Comparison of ENCODE assay signal across 10 mouse cellular contexts in the genomic region with DNA sequence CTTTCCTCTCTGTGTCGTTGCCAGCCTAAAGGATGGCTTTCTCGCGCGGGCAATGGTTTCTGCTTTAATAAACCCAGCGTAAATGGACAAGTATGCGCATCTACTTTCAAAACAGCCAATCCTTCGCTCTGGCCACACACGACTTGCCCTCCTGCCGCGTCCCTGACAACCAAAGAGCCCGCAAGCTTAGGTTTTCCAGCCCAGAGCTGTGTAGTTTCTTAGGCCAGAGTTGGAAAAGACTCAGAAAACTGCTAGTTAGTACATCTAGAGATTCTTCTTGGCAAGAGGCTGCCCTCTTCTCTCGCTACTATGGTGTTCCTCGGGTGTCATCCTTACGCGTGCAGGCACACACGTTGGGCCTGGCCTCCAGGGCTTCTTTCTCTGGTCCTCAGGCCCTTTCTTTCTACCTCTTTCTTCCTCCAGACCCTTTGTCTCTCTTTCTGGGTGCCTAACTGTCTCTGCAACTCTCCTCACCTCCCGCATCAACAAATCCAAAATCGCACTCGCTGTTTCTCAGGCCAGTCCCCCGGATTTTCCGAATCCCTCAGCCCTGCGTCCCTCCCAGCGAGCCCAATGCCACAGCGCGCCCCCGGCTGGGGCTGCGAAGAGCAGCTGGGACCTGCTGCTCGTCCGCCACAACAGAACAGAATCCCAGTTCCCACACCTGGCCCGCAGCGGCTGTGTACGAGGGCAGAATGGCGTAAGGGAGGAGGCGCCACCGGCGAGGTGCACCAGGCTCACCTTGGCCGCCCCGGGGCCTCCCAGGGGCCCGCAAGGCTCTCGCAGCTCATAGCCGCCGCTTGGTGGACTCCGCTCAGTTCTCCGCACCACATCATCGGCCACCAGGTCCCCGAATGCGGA. TPM values are rescaled to one million over a fixed set of nuclear protein-coding genes. Genes with fewer than 3 reads are reported as not detected.
A peak's percentile ranks its signal among the peaks of the same experiment; 100 is the strongest.
DNase-seq lines count a peak whose midpoint lies in the region; ATAC-seq and TF ChIP-seq lines count a peak whose summit lies in the region.
"Had no signal": no experiment of that assay in that cellular context is flagged by ENCODE, and none has a peak within 500 bp of the region (broad histone marks: within the 10 kb centered on the region; RNA-seq: fewer than 3 reads in every experiment).

No protein-coding gene starts in this region.

- peak overlapping the region; percentile 17 for H3K4me3 ChIP-seq in limb, embryonic 11.5 days (ENCODE audit: low read depth, low read length)
- H3K4me3 ChIP-seq in layer of hippocampus, adult 2 months = no peak overlapping the region
- H3K4me3 ChIP-seq: erythroblast, embryonic 14.5 days had no signal

- H3K27ac ChIP-seq in limb, embryonic 11.5 days (replicated peaks; ENCODE audit: low read depth, low read length) = no peak overlapping the region
- no peak overlapping the region for H3K27ac ChIP-seq in layer of hippocampus, adult 2 months

- no peak for TF ChIP-seq CTCF in layer of hippocampus, adult 2 months (conservative IDR thresholded peaks at IDR 0.05)

- peak; percentile 54 for DNase-seq in embryo, embryonic 10.5 days (ENCODE audit: low spot score)
- no peak for DNase-seq in embryo, embryonic 10 days (ENCODE audit: low spot score)
- peak; percentile 11 for DNase-seq in right cerebral cortex, postnatal 25 days
- no peak for DNase-seq in right cerebral cortex, adult 2 months (ENCODE audit: low spot score in 2 of 2)
- DNase-seq in limb, embryonic 11.5 days (ENCODE audit: low spot score) = peak; percentile 63
- DNase-seq in layer of hippocampus, adult 2 months (ENCODE audit: low spot score in 2 of 2) = no peak
- DNase-seq in gastrocnemius, adult 8-10 months (ENCODE audit: low spot score in 2 of 2) = no peak
- DNase-seq: thymus, postnatal 14 days had no signal

- no peak overlapping the region for H3K4me2 ChIP-seq in limb, embryonic 11.5 days (ENCODE audit: low read depth, severe bottlenecking)

- ATAC-seq in limb, embryonic 11.5 days (ENCODE audit: insufficient number of reproducible peaks, low FRiP score, low TSS enrichment, low read depth) = no peak
- ATAC-seq in megakaryocyte, adult 5-6 weeks (ENCODE audit: poor library complexity, severe bottlenecking) = no peak

- WGBS in limb, embryonic 11.5 days = 2% methylated on average over 45 of the region's 47 CpGs

- peak overlapping the region; percentile 27; the same call in 1 of the 2 replicates for H3K9ac ChIP-seq in limb, embryonic 11.5 days (ENCODE audit: low read length)

- peaks cover 99% of the 10 kb centered on the region for H3K27me3 ChIP-seq in limb, embryonic 11.5 days (ENCODE audit: control insufficient read depth, insufficient read depth, low read length)

- no peaks in the 10 kb centered on the region for H3K9me3 ChIP-seq in limb, embryonic 11.5 days (ENCODE audit: control insufficient read depth, low read length)

- peaks cover 30% of the 10 kb centered on the region for H3K4me1 ChIP-seq in limb, embryonic 11.5 days (ENCODE audit: control insufficient read depth, insufficient read depth, low read length)

- H3K36me3 ChIP-seq in limb, embryonic 11.5 days (ENCODE audit: control insufficient read depth, insufficient read depth, low read length) = no peaks in the 10 kb centered on the region

RNA-seq across cellular contexts. Expression of a gene that starts 4.9 kb away (rescaled TPM):
- 0.12 TPM in 1 of 2 replicates, not detected in the other for polyA plus RNA-seq in limb, embryonic 11.5 days (2014; fragmentation: Nextera tagmentation; extraction: Ambion mirVana)
- total RNA-seq in layer of hippocampus, adult 2 months (2021) = under 1 TPM; 0.20 to 0.27 TPM
- under 1 TPM in 3 of 4 experiments, not detected in 1; 0.07 to 0.13 (median 0.10) TPM for total RNA-seq in gastrocnemius, adult 8-10 months (2022)
- total RNA-seq in megakaryocyte, adult 5-6 weeks (2015) = 0.27 TPM in 1 of 2 replicates, not detected in the other
- total RNA-seq in megakaryocyte, adult 5-6 weeks (2017) = not detected in 2 replicates

Comparison
In these comparisons a context has a peak if more than half of its experiments do, and no peak if none do; other contexts are left out.
1. DNase-seq: peak in embryo, embryonic 10.5 days (single experiment), right cerebral cortex, postnatal 25 days (single experiment) and limb, embryonic 11.5 days (single experiment); none in embryo, embryonic 10 days (single experiment), right cerebral cortex, adult 2 months (0 of 2), layer of hippocampus, adult 2 months (0 of 2) and gastrocnemius, adult 8-10 months (0 of 2).